Mouse (Mus musculus): ENCODE data around the gene Polr2f. TPM values are rescaled to one million over a fixed set of nuclear protein-coding genes. Genes with fewer than 3 reads are reported as not detected.

Gene Polr2f
- total RNA-seq (2021) = 100 to 1,000 TPM; 123 to 124 TPM

GRCm38 (mm10) chr15:79140866-79141565 is at the start of gene Polr2f, which contains the start of gene 1700088E04Rik:
Gene Polr2f (plus strand): TSS chr15:79141009.
Gene 1700088E04Rik (minus strand): TSS chr15:79141253.
- peak; percentile 94 to 96 for DNase-seq (ENCODE audit: extremely low spot score in 1 of 2, low spot score in 2 of 2)
- intact Hi-C loops (cut with DNase I) = loop anchor here (5.0 kb wide), 2 partner anchors 44 to 64 kb away; partner anchors contain the start of gene Eif3l

- intact Hi-C loops (cut with DNase I) = no loop called here
- DNase-seq (ENCODE audit: extremely low spot score in 1 of 2, low spot score in 2 of 2) = no peak
These were observed 48.5 kb upstream of the Polr2f start for GRCm38 (mm10) chr15:79092284-79092683.

DNA sequence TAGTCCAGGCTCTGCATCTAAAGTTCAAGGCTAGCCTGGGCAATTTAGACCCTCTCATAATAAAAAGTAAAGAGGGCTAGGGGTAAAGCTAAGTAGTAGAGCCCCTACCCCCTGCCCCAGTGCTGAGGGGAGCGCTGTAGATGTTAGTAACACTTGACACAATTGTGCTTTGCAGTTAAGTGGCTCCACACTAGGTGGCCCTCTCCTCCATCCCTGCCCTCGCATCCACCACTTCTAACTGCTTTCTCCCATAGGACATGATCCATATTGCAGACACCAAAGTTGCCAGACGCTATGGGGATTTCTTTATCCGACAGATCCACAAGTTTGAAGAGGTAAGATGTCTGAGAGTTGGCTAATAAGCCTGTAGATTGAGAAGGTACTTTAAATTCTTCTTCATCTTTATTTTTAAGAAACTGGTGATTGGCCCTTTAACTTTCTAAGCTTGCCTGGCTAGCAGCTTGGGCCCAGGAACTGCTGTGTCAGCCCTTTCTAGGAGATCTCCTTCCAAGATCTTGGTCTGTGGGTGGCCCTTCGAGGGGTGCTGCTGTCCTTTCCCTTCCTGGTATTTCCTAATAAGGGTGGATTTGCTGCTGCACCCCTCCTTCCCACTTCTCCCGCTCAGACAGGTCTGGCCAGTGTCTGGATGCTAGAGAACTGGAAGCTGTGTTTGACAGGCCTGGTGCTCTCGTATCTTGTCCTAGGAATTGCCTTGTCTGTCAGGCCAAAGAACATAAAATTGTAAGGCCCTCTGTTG is 47.5 kb upstream of the Polr2f start:
- intact Hi-C loops (cut with DNase I) = no loop called here
- DNase-seq (ENCODE audit: extremely low spot score in 1 of 2, low spot score in 2 of 2) = peak in 1 of 2 experiments; percentile 55

DNA sequence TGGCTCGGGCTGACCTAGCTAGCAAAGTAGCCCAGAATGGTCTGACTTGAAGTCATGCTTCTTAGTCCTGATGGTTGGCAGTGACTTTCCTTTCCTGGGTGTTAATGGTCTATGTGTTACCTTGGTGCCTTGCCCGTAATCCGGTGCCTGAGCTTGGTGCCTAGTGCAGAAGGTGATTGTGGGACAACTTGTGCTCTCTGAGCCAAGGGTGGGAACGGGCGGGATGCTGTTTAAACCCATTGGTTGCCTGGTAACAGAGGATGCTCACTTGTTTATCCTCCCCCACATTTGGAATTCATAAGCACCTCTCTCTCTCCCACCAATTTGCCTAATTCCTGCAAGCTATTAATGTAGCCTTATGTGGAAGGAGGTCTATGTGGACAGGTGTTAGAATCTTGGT is 45.3 kb upstream of the Polr2f start:
- intact Hi-C loops (cut with DNase I) = loop anchor here (5.0 kb wide), 1 partner anchor 47 kb away; the partner anchor contains the start of genes 1700088E04Rik and Polr2f
- no peak for DNase-seq (ENCODE audit: extremely low spot score in 1 of 2, low spot score in 2 of 2)

- intact Hi-C loops (cut with DNase I) = loop anchor here (5.0 kb wide), 1 partner anchor 46 kb away; the partner anchor contains the start of genes 1700088E04Rik and Polr2f
- peak in 1 of 2 experiments; percentile 54 for DNase-seq (ENCODE audit: extremely low spot score in 1 of 2, low spot score in 2 of 2)
These were observed 44.3 kb upstream of the Polr2f start for GRCm38 (mm10) chr15:79096556-79096955.

GRCm38 (mm10) chr15:79097135-79097534 is 43.7 kb upstream of the Polr2f start:
- intact Hi-C loops (cut with DNase I) = loop anchor here (5.0 kb wide), 1 partner anchor 45 kb away; the partner anchor contains the start of genes 1700088E04Rik and Polr2f
- no peak for DNase-seq (ENCODE audit: extremely low spot score in 1 of 2, low spot score in 2 of 2)

DNA sequence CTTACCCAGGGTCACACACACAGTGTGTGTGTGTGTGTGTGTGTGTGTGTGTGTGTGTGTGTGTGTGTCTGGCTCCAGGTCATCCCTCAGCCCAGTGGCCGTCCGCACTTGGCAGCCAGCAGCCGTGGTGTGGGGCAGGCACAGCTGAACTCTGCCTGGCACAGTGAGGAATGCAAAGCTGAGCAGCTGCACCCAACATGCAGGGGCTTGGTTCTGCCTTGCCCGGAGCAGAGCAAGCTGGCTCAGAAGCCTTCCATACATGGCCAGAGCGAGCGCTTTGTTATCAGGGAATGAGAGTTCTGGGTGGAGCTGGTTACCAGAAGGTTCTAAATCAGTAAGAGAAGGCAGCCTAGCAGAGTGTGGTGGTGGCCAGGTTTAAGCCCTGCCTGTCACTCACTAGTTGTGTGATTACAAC is 43.2 kb upstream of the Polr2f start:
- intact Hi-C loops (cut with DNase I) = loop anchor here (5.0 kb wide), 1 partner anchor 45 kb away; the partner anchor contains the start of genes 1700088E04Rik and Polr2f
- peak in 1 of 2 experiments; percentile 69 for DNase-seq (ENCODE audit: extremely low spot score in 1 of 2, low spot score in 2 of 2)

GRCm38 (mm10) chr15:79098220-79098619 is 42.6 kb upstream of the Polr2f start:
- intact Hi-C loops (cut with DNase I) = loop anchor here (5.0 kb wide), 1 partner anchor 44 kb away; the partner anchor contains the start of genes 1700088E04Rik and Polr2f
- no peak for DNase-seq (ENCODE audit: extremely low spot score in 1 of 2, low spot score in 2 of 2)

DNA sequence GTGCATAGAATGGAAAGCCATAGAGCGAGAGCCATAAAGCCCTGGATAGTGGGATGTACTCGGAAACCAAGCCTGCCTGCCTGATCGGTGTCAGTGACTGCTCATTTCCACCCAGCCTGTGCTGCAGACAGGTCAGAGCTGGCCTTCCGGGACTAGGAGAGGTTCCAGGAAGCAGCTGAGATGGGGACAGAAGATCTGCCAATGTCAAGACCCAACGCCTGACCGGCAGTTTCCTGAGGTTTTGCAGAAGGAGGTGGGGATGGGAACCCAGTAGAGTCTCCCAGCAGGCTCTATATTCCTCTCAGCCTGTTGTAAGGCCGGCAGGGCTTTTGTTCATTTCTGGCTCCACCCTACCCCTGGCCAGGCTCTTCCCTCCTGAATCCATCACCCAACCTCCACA is 41.9 kb upstream of the Polr2f start:
- peak in 1 of 2 experiments; percentile 66 for DNase-seq (ENCODE audit: extremely low spot score in 1 of 2, low spot score in 2 of 2)
- intact Hi-C loops (cut with DNase I) = loop anchor here (5.0 kb wide), 1 partner anchor 43 kb away; the partner anchor contains the start of genes 1700088E04Rik and Polr2f

DNA sequence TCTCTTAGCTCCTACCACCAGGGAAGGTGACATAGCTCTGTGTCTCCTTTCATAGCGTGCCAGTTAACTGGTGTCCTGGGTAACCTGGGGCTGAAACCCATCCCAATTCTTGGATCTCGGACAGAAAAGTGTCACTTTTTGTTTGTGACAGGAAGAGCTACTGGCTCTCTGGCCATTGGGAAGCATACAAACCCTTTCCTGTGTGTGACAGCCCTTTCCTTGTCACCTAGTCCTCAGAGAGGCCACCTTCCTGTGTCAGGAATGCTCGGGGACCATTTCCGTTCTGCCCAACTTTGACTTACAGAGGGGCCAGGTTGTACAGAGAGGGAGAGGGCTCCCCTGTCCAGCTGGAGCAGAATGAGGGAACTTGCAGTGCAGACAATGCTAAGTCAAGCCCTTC is 41.4 kb upstream of the Polr2f start:
- DNase-seq (ENCODE audit: extremely low spot score in 1 of 2, low spot score in 2 of 2) = no peak
- intact Hi-C loops (cut with DNase I) = loop anchor here (5.0 kb wide), 1 partner anchor 43 kb away; the partner anchor contains the start of genes 1700088E04Rik and Polr2f

DNA sequence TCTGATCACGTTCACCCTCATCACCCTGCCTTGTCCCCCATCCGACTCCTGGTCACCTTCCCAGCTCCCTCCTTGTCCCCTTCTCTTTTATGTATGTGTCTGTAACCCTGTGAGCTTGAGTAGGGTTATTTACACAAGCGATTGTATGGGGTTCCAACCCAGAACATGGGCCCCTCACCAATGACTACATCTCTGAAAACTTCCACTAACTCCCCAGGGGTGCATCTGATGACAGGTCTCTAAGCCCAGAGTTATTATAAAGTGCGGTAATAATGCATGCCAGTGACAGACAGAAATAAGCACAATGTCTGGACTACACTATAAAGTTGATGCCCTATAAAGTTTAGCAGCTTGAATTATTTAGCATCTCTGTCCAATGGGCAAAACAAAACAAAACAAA is 40.4 kb upstream of the Polr2f start:
- no peak for DNase-seq (ENCODE audit: extremely low spot score in 1 of 2, low spot score in 2 of 2)
- intact Hi-C loops (cut with DNase I) = no loop called here

DNA sequence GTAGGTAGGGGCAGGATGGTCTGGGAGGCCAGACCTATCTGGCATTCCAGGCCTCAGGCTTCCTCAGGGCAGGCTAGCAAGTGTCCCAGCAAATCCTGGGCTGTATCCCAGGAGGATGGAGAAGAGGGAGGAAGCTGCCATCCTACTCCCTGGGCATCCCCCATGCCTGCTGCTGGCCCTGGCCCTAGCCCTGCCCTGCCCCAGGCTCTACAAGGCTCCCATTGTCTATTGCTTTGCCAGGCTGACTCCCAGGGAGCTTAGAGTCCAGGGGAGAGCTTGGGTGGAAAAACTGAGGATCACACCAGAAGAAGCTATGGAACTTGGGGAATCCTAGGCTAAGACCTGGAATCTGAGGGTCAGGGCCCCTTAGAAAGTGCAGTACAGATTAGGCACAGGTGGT is 39.3 kb upstream of the Polr2f start:
- intact Hi-C loops (cut with DNase I) = no loop called here

DNA sequence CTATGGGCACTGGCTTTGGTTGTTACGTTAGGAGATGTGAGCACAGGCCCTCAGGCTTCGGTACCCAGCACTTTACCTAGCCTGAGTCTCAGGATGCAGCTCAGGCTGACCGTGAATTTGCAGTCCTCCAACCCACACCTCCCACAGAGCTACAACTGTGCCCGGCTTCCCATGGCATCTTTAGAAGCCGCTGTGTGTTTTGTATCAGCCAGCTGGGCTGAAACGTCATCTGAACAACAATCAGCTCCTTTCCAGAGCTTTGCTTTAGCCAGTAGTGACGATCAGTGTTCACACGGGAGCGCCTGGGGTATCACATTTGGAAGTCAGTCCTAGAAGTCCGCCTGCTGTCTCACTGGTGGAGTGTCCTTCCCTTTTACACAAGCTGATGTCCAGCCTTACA is 37.5 kb upstream of the Polr2f start:
- no peak for DNase-seq (ENCODE audit: extremely low spot score in 1 of 2, low spot score in 2 of 2)
- intact Hi-C loops (cut with DNase I) = no loop called here

More for the DNA sequence above, 39.3 kb upstream of the Polr2f start:
- no peak for DNase-seq (ENCODE audit: extremely low spot score in 1 of 2, low spot score in 2 of 2)

GRCm38 (mm10) chr15:79105804-79106203 is 35.0 kb upstream of the Polr2f start:
- intact Hi-C loops (cut with DNase I) = no loop called here
- no peak for DNase-seq (ENCODE audit: extremely low spot score in 1 of 2, low spot score in 2 of 2)

- intact Hi-C loops (cut with DNase I) = no loop called here
- no peak for DNase-seq (ENCODE audit: extremely low spot score in 1 of 2, low spot score in 2 of 2)
These were observed 32.8 kb upstream of the Polr2f start for GRCm38 (mm10) chr15:79107966-79108365.

GRCm38 (mm10) chr15:79108421-79109320 is 32.1 kb upstream of the Polr2f start, which contains the start of gene Micall1:
Gene Micall1 (plus strand): TSS chr15:79108898.
- DNase-seq (ENCODE audit: extremely low spot score in 1 of 2, low spot score in 2 of 2) = peak in 1 of 2 experiments; percentile 83
- intact Hi-C loops (cut with DNase I) = no loop called here

DNA sequence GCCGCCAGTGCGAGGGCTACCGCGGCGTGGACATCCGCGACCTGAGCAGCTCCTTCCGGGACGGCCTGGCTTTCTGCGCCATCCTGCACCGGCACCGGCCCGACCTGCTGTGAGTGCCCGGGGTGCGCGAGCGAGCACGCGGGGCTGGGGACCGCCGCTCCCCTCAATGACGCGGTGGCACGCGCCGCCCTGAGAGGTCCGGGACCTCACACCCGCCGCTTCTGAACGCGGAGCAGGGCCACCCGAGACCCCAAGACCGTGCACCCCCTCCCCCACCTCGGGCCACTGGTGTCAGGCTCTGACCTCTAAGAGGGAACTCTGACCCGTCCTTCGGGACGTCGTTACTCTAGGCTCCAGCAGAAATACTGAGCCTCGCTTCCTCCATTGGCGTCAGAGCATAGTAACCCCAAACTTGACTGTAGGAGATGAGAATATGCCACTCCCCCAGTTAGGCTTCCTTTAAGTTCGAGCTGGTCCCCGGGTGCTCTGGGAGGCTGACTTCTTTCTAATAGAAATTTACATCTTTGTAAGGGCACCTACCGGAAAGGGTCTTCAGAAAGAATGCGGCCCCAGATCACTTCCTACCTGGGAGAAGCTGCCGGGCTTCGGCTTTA is 31.4 kb upstream of the Polr2f start:
- intact Hi-C loops (cut with DNase I) = no loop called here
- DNase-seq (ENCODE audit: extremely low spot score in 1 of 2, low spot score in 2 of 2) = peak in 1 of 2 experiments; percentile 66

DNA sequence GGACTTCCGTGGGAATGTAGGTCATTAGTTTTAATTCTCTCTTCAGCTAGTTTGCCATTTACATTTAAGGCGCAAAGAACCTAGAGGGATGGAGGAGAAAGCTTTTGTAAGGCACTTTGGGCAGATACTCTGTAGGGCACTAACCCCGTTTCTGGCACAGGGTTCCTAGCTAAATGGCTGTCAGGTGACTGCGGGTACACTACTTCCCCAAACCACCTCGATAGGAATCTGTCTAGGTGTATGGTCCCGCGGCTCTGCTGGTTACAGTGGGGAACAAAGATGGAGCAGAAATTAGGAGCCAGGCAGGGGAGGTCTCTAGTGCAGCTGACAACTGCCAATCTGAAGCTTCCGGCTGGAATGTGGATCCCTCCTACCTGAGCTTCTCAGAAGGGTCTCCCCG is 30.8 kb upstream of the Polr2f start:
- no peak for DNase-seq (ENCODE audit: extremely low spot score in 1 of 2, low spot score in 2 of 2)
- intact Hi-C loops (cut with DNase I) = no loop called here

Data from left cerebral cortex, postnatal 10 days (tissue).